Mouse (Mus musculus) myocyte (in vitro differentiated cells): ENCODE measurements around the gene Stk24. TPM values are rescaled to one million over a fixed set of nuclear protein-coding genes. Genes with fewer than 3 reads are reported as not detected.
"Not testable (repeated sequence)": the region's sequence is repeated elsewhere in the genome, so short reads cannot be mapped to it uniquely, and the experiment has no call there.

Source experiments
- H3K27me3 ChIP-seq: one replicate; pipeline ENCODE4 v1.6.1; 2011; ENCODE audit not compliant: control insufficient read depth, insufficient read depth, insufficient read length
- H3K36me3 ChIP-seq: one replicate; pipeline ENCODE4 v1.6.1; 2011; ENCODE audit not compliant: control insufficient read depth, insufficient read depth
- H3K4me2 ChIP-seq: one replicate; pipeline ENCODE4 v1.6.1; 2011; ENCODE audit warnings: low read depth, control low read depth
- H3K4me3 ChIP-seq: one replicate; pipeline ENCODE4 v1.5.1; 2011; ENCODE audit warnings: mild to moderate bottlenecking, control low read depth, moderate library complexity
- H3K79me2 ChIP-seq: one replicate; pipeline ENCODE4 v1.6.1; 2011; ENCODE audit not compliant: control insufficient read depth, insufficient read depth
- H3ac ChIP-seq: one replicate; pipeline ENCODE4 v1.6.1; 2011; ENCODE audit not compliant: control insufficient read depth, insufficient read length
- CEBPB ChIP-seq: IDR thresholded peaks from 2 replicates; pipeline ENCODE4 v1.6.1; 2011; ENCODE audit warnings: mild to moderate bottlenecking, moderate library complexity; ENCODE audit not compliant: poor library complexity, insufficient read depth, severe bottlenecking
- E2F4 ChIP-seq: IDR thresholded peaks from one replicate; pipeline ENCODE4 v1.6.1; 2011; ENCODE audit warnings: mild to moderate bottlenecking, control low read depth, moderate library complexity; ENCODE audit not compliant: insufficient read depth
- MAX ChIP-seq: IDR thresholded peaks from one replicate; pipeline ENCODE4 v1.6.1; 2011; ENCODE audit warnings: low read depth, mild to moderate bottlenecking, control low read depth
- MYOD1 ChIP-seq, 3 experiments: IDR thresholded peaks; one replicate each; pipeline ENCODE4 v1.6.1; 2011; ENCODE audit warnings: control low read depth in 2 of 3, low read depth in 2 of 3, mild to moderate bottlenecking in 2 of 3, moderate library complexity in 1 of 3; ENCODE audit not compliant: insufficient read length in 2 of 3, control insufficient read depth in 1 of 3
- MYOG ChIP-seq, 3 experiments: IDR thresholded peaks; one replicate each; pipeline ENCODE4 v1.6.1; 2011; ENCODE audit warnings: control low read depth in 2 of 3, low read depth in 2 of 3, mild to moderate bottlenecking in 2 of 3; ENCODE audit not compliant: insufficient read length in 2 of 3, control insufficient read depth in 1 of 3, insufficient read depth in 1 of 3
- POLR2A ChIP-seq: IDR thresholded peaks from one replicate; pipeline ENCODE4 v1.6.1; 2011; ENCODE audit warnings: low read depth, mild to moderate bottlenecking, control low read depth, moderate library complexity; ENCODE audit not compliant: insufficient read length
- POLR2AphosphoS2 ChIP-seq: IDR thresholded peaks from one replicate; pipeline ENCODE4 v1.6.1; 2011; ENCODE audit warnings: low read depth, control low read depth; ENCODE audit not compliant: insufficient read length
- REST ChIP-seq: IDR thresholded peaks from one replicate; pipeline ENCODE4 v1.6.1; 2011; ENCODE audit warnings: mild to moderate bottlenecking, control low read depth, moderate library complexity; ENCODE audit not compliant: insufficient read depth, insufficient read length
- SRF ChIP-seq: IDR thresholded peaks from one replicate; pipeline ENCODE4 v1.6.1; 2011; ENCODE audit warnings: low read depth; ENCODE audit not compliant: control insufficient read depth, insufficient read length
- TCF12 ChIP-seq: IDR thresholded peaks from one replicate; pipeline ENCODE4 v1.6.1; 2011; ENCODE audit warnings: mild to moderate bottlenecking, control low read depth; ENCODE audit not compliant: poor library complexity, insufficient read depth, severe bottlenecking
- TCF3 ChIP-seq: IDR thresholded peaks from one replicate; pipeline ENCODE4 v1.6.1; 2011; ENCODE audit warnings: low read depth, control low read depth; ENCODE audit not compliant: insufficient read length
- USF1 ChIP-seq: IDR thresholded peaks from one replicate; pipeline ENCODE4 v1.6.1; 2011; ENCODE audit warnings: low read depth, mild to moderate bottlenecking, control low read depth, moderate library complexity
- polyA plus RNA-seq: library from polyadenylated mRNA; unstranded; fragments of >200 nt; fragmentation: generic; extraction: Trizol; gene quantifications from one replicate; pipeline ENCODE4 v1.2.1, GENCODE M21; 2012; ENCODE audit warnings: missing spikeins

Gene Stk24
- polyA plus RNA-seq, 1 experiment = 26.9 TPM

GRCm38 (mm10) chr14:121422664-121423340 is 43.0 kb upstream of the Stk24 start:
- H3K27me3 ChIP-seq = no peaks in the 10 kb centered on the region
- H3K36me3 ChIP-seq = no peaks in the 10 kb centered on the region
- H3K4me3 ChIP-seq = no peak overlapping the region
- peak overlapping the region; percentile 44 for H3K4me2 ChIP-seq
- no peaks in the 10 kb centered on the region for H3K79me2 ChIP-seq
- TF ChIP-seq USF1 (no peak), E2F4 (no peak), POLR2AphosphoS2 (no peak), POLR2A (no peak), MYOD1 (IDR thresholded peaks at IDR 0.05; ENCODE audit: control insufficient read depth in 1 of 3, insufficient read length in 2 of 3, low read depth in 2 of 3) (no peak), CEBPB (no peak), MAX (no peak), TCF3 (no peak), SRF (no peak)
- H3ac ChIP-seq = no peak overlapping the region

DNA sequence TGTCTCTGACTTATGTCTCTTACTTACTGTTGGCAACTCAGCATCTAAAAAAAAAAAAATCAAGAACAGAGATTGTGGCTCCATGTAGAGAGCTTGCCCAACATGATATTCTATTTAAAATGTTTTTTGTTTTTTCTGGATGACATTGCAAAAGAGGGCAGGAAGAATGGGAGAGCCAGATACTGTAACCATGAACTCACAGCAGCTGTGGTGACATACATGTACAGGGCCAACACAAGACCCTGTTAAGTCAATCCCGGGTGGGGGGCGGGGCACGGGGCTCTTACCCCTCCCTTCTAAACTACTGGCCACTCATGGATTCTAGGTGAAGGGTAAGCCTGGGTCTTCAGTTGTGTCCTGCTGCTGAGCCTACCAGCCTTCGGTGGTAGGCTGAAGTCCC is 42.2 kb upstream of the Stk24 start:
- H3K4me3 ChIP-seq = no peak overlapping the region
- no peak overlapping the region for H3ac ChIP-seq
- H3K36me3 ChIP-seq = no peaks in the 10 kb centered on the region
- no peaks in the 10 kb centered on the region for H3K27me3 ChIP-seq
- H3K79me2 ChIP-seq = no peaks in the 10 kb centered on the region
- TF ChIP-seq CEBPB (no peak), TCF12 (no peak), MAX (no peak), MYOG (IDR thresholded peaks at IDR 0.05; ENCODE audit: control insufficient read depth in 1 of 3, insufficient read depth in 1 of 3, insufficient read length in 2 of 3, low read depth in 2 of 3) (no peak), USF1 (no peak), POLR2A (no peak), MYOD1 (IDR thresholded peaks at IDR 0.05; ENCODE audit: control insufficient read depth in 1 of 3, insufficient read length in 2 of 3, low read depth in 2 of 3) (no peak)
- no peak overlapping the region for H3K4me2 ChIP-seq

- H3K4me3 ChIP-seq = no peak overlapping the region
- H3K4me2 ChIP-seq = peak overlapping the region; percentile 51
- H3ac ChIP-seq = no peak overlapping the region
- H3K27me3 ChIP-seq = no peaks in the 10 kb centered on the region
- H3K36me3 ChIP-seq = no peaks in the 10 kb centered on the region
- TF ChIP-seq SRF = no peak
- no peak for TF ChIP-seq POLR2AphosphoS2
- TF ChIP-seq USF1 = no peak
- peak; percentile 58; the same call in 1 of the 2 replicates for TF ChIP-seq CEBPB
- no peaks in the 10 kb centered on the region for H3K79me2 ChIP-seq
Observed at GRCm38 (mm10) chr14:121417594-121417993, 37.8 kb upstream of the Stk24 start.

DNA sequence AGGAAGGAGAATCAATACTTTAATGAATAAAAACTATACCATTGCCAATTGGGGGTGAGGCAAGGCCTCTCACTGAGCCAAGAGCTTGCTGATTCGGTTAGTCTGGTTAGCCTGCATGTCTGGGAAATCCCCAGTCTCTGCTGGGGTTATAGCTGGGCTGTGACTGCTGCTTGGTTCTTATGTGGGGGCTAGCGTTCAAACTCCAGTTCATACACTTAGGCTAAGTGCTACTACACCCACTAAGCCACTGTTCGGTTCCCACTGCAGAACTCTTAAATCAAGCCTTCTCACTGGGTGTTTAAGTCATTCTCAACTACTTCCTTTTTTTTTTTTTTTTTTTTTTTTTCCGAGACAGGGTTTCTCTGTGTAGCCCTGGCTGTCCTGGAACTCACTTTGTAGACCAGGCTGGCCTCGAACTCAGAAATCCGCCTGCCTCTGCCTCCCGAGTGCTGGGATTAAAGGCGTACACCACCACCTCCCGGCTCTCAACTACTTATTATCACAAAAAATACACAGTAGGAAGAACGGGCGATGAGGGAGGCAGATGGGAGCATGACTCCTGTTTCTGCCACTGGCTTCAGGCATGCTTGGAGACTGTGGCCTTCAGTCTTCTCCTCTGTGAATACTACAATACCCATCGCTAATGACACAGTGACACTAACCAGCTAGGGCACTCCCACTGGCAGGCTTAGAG is 37.0 kb upstream of the Stk24 start:
- TF ChIP-seq REST (no peak), MYOG (IDR thresholded peaks at IDR 0.05; ENCODE audit: control insufficient read depth in 1 of 3, insufficient read depth in 1 of 3, insufficient read length in 2 of 3, low read depth in 2 of 3) (no peak), MAX (no peak), CEBPB (no peak), TCF12 (no peak), SRF (no peak), USF1 (no peak), POLR2AphosphoS2 (no peak), MYOD1 (IDR thresholded peaks at IDR 0.05; ENCODE audit: control insufficient read depth in 1 of 3, insufficient read length in 2 of 3, low read depth in 2 of 3) (no peak), POLR2A (no peak), E2F4 (no peak)

GRCm38 (mm10) chr14:121414635-121415241 is 34.9 kb upstream of the Stk24 start:
- Histone ChIP-seq H3K4me3 (no peak overlapping the region), H3K79me2 (no peaks in the 10 kb centered on the region), H3K4me2 (no peak overlapping the region), H3K36me3 (no peaks in the 10 kb centered on the region), H3ac (no peak overlapping the region), H3K27me3 (no peaks in the 10 kb centered on the region)
- TF ChIP-seq SRF (no peak), USF1 (no peak), POLR2A (no peak), E2F4 (no peak), REST (no peak), MYOD1 (IDR thresholded peaks at IDR 0.05; ENCODE audit: control insufficient read depth in 1 of 3, insufficient read length in 2 of 3, low read depth in 2 of 3) (no peak), CEBPB (no peak), MYOG (IDR thresholded peaks at IDR 0.05; ENCODE audit: control insufficient read depth in 1 of 3, insufficient read depth in 1 of 3, insufficient read length in 2 of 3, low read depth in 2 of 3) (no peak), TCF12 (no peak), POLR2AphosphoS2 (no peak), MAX (no peak), TCF3 (no peak)

More for the DNA sequence above, 37.0 kb upstream of the Stk24 start:
- Histone ChIP-seq H3K79me2 (no peaks in the 10 kb centered on the region), H3K4me3 (no peak overlapping the region), H3K4me2 (peak overlapping the region; percentile 51), H3K36me3 (no peaks in the 10 kb centered on the region), H3ac (no peak overlapping the region), H3K27me3 (no peaks in the 10 kb centered on the region)

DNA sequence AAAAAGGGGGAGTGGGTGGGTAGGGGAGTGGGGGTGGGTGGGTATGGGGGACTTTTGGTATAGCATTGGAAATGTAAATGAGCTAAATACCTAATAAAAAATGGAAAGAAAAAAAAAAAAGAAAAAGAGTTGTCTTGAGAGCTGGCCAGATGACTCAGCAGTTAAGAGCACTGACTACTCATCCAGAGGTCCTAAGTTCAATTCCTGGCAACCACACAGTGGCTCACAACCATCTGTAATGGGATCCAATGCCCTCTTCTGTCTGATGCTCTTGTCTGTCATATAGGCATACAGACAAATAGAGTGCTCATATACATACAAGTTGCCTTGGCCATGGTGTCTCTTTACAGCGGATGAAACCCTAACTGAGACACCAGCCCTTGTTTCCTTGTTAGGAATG is 33.9 kb upstream of the Stk24 start:
- not testable (repeated sequence) for H3K36me3 ChIP-seq, H3K4me2 ChIP-seq, H3K79me2 ChIP-seq, H3K27me3 ChIP-seq, H3ac ChIP-seq, H3K4me3 ChIP-seq
